Mouse (Mus musculus): ENCODE results near the gene Ctsw.

DNA sequence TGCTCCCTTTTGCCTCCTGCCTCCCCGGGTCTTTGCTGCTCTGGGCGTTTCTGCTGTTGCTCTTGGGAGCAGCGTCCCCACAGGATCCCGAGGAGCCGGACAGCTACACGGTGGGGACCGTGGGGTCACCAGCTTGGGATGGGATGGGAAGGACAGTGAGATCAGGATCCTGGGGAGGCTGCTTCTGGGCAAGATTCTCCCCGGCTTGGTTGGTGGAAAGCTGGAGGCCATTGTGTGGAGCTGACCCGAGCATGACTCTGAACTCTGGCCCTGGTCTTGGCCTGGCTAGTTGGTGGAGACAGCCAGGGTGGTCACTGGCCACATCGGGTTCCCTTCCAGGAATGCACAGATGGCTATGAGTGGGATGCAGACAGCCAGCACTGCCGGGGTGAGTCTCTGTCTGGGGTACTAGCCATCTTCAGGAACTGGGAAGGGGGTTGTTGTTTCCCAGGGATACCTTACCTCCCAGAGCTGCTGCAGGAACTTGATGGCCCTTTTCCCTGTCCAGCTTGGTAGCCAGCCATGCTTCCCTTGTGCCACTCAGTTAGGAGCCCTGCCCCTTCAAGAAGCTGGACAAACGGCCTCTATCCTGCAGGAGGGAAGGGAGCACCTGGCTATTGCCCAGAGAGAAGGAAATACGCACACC, 6.9 kb upstream of the Ctsw start:
- no peak for TF ChIP-seq CTCF (IDR thresholded peaks at IDR 0.05; ENCODE audit: low read depth, low read length)
- TF ChIP-seq POLR2A (IDR thresholded peaks at IDR 0.05; ENCODE audit: insufficient read depth, low read length) = no peak
- no peak for TF ChIP-seq EP300 (IDR thresholded peaks at IDR 0.05; ENCODE audit: insufficient read depth, low read depth, low read length)

All from ES-Bruce4 (cell line).